Mouse (Mus musculus) frontal cortex, postnatal 14 days (tissue): ENCODE measurements around the gene Myod1.

Source experiments
- DNase-seq, 2 experiments: peaks; one replicate each; pipeline ENCODE4 v3.0.0; 2022; ENCODE audit warnings: low spot score in 2 of 2

Myod1 gene

DNA sequence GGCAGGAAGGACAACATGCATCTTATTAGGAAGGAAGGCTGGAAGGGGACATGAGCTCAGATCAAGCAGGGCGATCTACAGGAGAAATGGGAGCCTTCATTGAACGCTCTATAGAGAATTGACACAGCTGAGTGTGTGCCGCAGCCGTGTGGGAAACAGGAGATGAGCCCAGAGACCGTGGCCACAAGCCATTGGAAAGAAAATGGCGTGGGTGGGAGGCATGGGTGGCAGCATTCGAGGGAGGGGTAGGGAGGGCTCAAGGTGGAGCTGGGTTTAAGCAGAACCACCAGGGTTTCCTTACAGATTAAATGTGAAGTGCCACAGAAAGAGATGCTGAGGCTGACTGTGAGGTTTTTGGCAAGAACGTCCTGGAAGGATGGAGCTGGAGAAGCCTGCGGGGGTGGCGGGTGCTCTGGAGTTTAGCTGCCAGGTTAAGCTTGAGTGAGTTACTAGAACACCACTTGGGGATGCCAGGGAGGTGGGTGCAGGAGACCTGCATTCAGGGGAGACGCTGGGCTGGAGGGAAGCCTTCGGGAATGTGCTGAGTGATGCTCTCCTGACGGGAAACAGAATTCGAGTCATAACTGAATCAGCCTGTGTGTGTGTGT lies 39.6 kb downstream of the Myod1 start:
- no peak for DNase-seq

DNA sequence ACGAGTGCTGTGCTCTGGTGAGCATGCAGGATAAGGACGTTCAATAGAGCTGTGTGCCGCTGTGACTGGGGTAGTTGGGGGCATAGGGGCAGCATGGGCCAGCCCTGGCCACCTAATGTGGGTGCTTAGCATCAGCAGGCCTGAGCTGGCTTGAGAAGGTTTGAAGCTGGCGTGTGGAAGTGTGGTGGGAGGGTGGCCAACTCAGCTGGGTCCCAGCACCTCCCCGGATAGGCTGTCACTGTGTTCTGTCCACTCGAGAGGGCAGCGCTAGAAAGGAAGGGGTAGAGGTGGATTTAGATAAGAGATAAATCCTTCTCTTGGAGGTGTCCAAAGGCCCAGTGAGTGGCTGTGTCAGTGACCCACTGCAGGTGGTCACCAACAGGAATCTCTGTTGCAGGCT lies 41.2 kb downstream of the Myod1 start:
- DNase-seq: no peak

DNA sequence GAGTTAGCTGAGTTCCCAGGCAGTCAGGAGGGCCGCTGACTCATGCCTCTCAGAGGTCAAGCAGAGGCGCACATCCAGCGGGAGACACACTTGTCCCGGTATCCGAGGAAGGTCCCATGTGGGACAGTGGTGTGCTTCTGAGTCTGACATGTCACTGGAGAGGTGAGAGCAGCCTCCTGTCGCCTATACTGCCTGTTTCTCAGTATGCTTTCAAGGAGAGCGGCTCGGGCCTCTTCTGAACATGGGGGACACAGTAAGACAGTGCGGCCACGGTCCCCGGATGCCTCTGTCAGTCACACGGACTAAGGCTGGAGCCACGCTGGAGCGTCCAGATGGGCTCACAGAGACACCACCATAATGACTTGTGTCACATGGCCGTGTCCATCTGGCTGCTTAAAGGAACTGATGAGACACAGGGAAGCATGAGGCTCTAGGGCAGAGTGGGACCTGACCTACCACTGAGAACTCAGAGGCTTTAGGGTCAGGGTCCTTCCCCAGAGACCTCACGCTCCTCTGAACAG lies 41.9 kb downstream of the Myod1 start:
- DNase-seq: no peak

DNA sequence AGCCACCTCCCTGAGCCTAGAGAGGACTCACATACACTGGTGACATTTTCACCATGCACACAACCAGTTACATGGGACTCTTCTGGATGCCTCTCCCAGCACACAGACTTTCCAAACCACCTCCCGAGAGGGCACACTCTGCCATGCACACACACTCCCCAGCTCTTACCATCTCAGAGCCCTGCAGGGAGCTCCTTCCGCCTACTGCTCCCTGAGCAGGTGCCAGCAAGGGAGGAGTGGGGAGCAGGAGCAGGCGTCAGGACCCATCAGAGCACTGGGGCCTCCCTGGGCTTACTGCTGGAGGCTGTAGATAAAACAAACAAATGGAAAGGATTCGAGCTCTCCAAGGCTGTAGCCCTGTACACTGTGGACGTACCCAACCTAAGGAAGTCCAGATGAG lies 45.3 kb downstream of the Myod1 start:
- DNase-seq: no peak

DNA sequence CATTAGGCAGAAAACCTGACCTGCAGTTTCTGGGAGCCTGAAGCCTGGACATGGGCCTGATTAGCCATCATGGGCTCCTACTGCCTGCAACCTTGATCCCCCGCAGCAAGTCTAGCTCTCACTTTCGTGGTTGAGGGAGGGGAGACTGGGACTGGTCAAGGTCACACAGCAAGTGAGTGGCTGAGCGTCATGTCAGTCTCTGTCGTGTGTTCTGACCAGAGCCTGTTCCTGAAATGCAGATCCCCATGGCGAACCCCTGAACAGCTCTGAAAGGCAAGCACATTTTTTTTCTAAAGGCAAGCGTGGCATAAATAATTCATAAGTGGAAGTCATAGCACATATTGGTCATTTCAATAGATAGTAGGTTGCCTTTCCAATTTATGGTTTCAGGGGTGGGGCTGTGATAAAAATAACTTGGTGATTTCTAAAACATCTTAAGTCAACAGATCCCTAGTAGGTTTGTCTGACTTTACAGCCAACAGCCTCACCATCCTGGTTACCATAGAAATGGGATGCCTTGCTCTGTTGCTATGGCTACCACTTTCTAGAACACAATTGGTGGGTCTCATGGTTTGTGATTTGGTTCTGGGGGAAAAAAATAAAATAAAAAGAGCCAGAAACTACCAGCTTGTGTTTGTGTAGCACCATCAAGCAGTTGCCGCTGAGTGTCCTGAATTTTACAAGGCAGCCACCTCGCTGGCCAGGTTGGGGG lies 45.9 kb downstream of the Myod1 start:
- no peak for DNase-seq

DNA sequence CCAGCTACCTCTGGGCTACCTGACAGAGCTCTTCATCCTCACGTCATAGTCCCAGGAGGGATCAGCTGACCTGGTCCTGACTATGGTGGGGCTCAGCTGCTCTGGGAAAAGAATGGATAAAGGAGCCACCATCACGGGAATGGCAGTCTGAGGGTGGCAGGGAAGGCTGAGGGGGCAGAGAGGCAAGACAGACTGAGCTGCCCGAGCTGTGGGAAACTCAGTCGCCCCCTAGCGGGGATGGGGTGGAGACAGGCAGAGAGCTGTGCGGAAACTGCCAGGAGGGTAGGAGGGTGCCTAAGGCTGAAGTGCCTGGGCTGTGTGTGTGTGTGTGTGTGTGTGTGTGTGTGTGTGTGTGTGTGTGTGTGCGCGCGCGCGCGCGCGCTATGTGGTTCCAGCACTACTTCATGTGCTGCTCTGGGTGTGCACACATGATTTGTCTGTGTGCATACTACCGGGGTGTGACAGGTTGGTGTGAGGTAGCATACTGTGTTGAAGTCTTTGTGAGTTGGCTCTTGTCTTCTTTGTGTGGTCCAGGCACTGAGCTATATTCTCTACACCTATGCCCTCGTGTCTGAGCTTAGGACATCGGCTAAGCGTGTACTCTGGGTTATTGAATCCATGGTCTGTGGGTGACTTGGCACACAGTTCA lies 46.6 kb downstream of the Myod1 start:
- DNase-seq: peak; percentile 62 to 69

DNA sequence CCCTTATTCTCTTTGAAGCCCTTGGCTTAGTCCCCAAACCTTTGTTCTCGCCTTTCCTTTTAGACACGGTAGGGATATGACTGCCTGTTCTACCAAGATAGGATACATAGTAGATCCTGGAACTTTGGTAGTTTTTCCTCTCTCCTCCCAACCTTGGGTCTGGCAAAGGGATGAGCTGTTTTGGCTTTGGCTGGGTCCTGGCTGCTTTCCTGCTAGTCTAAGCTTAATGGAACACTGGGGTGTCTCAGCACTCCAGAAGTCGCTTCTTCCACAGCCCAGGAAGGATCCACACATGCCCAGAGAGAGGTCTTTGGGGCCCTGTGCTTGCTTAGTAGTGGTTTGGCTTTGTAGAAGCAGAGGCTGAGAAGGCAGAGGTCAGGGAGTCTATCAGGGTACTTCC lies 47.7 kb downstream of the Myod1 start:
- DNase-seq: no peak

DNA sequence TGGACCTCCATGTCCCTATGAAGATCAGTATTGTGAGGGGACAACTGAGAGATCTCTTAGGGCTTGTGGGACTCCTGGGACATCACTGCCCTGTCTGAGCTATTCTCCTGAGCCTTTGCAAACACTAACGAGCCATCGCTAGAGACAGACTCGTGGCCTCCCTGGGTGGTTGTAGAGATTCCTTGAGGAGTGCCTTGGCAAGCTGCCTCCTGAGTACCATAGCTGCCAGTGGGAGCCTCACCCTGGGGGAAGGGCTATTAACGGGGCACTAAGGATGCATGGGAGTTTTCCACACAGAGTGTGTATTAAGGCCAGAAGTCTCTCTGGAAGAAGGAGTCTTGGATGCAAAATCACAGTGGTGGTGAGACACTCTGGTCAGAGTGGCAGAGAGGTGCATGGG lies 48.7 kb downstream of the Myod1 start:
- no peak for DNase-seq
